Mouse (Mus musculus) megakaryocyte, embryonic 14.5 days (primary cell): ENCODE results near the gene Sox13.

Experiments
- FLI1 ChIP-seq: IDR thresholded peaks from 2 replicates; pipeline ENCODE4 v1.6.1; 2012; ENCODE audit warnings: low read length, inconsistent platforms, mixed read lengths
- GATA1 ChIP-seq: IDR thresholded peaks from 3 replicates; pipeline ENCODE4 v1.6.1; 2012; ENCODE audit warnings: mixed read lengths, low read length, inconsistent platforms, borderline replicate concordance

- TF ChIP-seq GATA1 (no peak), FLI1 (no peak)
Measured at GRCm38 (mm10) chr1:133380347-133381065, 43.7 kb downstream of the Sox13 start.
